Mouse (Mus musculus): ENCODE measurements around the gene Myocd. TPM values are rescaled to one million over a fixed set of nuclear protein-coding genes. Genes with fewer than 3 reads are reported as not detected.

The Myocd gene
- polyA plus RNA-seq, 1 experiment from 2014 or later: 0.11 TPM

- no peaks in the 10 kb centered on the region for H3K36me3 ChIP-seq (ENCODE audit: control insufficient read depth, insufficient read depth, low read length)
- H3K27ac ChIP-seq (replicated peaks; ENCODE audit: low read depth, low read length): no peak overlapping the region
- no peaks in the 10 kb centered on the region for H3K4me1 ChIP-seq (ENCODE audit: control insufficient read depth, insufficient read depth, low read length)
- WGBS: 77% methylated on average over 6 of the region's 6 CpGs
- no peak for DNase-seq
- no peak for ATAC-seq (ENCODE audit: low FRiP score, low TSS enrichment)
- H3K27me3 ChIP-seq (ENCODE audit: control insufficient read depth, insufficient read depth, low read length): no peaks in the 10 kb centered on the region
- no peaks in the 10 kb centered on the region for H3K9me3 ChIP-seq (ENCODE audit: control insufficient read depth, low read length)
- no peak overlapping the region for H3K4me2 ChIP-seq (ENCODE audit: low read length)
- no peak overlapping the region for H3K9ac ChIP-seq (replicated peaks; ENCODE audit: low read length)
- H3K4me3 ChIP-seq (replicated peaks; ENCODE audit: low read depth, low read length): no peak overlapping the region
Observed at GRCm38 (mm10) chr11:65263466-65263865, 6.3 kb downstream of the Myocd start.

DNA sequence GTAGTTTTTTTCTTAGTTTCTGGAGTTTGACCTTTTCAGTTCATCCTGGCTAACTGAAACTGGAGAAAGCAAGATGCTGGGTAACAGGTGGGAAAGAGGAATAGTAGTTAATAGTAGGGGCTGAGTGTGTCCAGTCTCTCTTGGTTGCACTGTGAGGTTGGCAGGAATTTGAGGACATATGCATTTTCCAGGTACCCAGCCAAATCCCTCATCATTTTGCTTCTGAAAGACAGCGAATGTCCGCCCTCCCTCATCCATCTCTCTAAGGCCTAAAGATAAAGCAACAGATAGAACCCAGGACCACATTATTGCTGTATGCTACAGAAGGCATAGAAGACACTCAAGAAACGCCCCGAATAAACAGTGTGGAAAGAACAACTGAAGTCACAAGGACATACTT lies 10.8 kb downstream of the Myocd start:
- no peaks in the 10 kb centered on the region for H3K27me3 ChIP-seq (ENCODE audit: control insufficient read depth, insufficient read depth, low read length)
- H3K4me1 ChIP-seq (ENCODE audit: control insufficient read depth, insufficient read depth, low read length): no peaks in the 10 kb centered on the region
- ATAC-seq (ENCODE audit: low FRiP score, low TSS enrichment) (no peak), DNase-seq (no peak)
- no peaks in the 10 kb centered on the region for H3K36me3 ChIP-seq (ENCODE audit: control insufficient read depth, insufficient read depth, low read length)
- no peak overlapping the region for H3K27ac ChIP-seq (replicated peaks; ENCODE audit: low read depth, low read length)
- no peak overlapping the region for H3K4me3 ChIP-seq (replicated peaks; ENCODE audit: low read depth, low read length)
- no peak overlapping the region for H3K9ac ChIP-seq (replicated peaks; ENCODE audit: low read length)
- H3K4me2 ChIP-seq (ENCODE audit: low read length): no peak overlapping the region
- 94% methylated on average over 4 of the region's 4 CpGs for WGBS
- no peaks in the 10 kb centered on the region for H3K9me3 ChIP-seq (ENCODE audit: control insufficient read depth, low read length)

DNA sequence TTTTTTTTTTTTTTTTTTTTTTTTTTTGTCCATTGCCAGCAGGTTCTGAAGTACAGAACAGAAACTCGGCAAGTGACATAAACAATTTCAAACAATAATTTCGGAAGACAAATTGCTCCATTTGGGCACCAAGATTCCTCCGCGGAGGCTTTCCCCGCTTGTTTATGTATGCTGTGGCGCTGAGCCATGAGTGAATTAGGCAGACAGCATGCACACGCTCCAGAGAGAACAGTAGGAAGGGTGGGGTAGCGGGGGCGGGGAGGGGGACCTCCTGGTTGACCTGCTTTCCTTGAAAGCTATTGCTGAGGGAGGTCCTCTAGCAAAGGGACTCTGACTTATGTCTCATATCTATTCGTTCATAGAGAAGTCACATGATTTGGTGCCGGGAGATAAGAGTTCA lies 13.6 kb downstream of the Myocd start:
- Histone ChIP-seq H3K36me3 (ENCODE audit: control insufficient read depth, insufficient read depth, low read length) (no peaks in the 10 kb centered on the region), H3K9ac (replicated peaks; ENCODE audit: low read length) (no peak overlapping the region), H3K4me3 (replicated peaks; ENCODE audit: low read depth, low read length) (no peak overlapping the region), H3K27ac (replicated peaks; ENCODE audit: low read depth, low read length) (no peak overlapping the region), H3K4me1 (ENCODE audit: control insufficient read depth, insufficient read depth, low read length) (no peaks in the 10 kb centered on the region), H3K27me3 (ENCODE audit: control insufficient read depth, insufficient read depth, low read length) (no peaks in the 10 kb centered on the region), H3K4me2 (ENCODE audit: low read length) (no peak overlapping the region), H3K9me3 (ENCODE audit: control insufficient read depth, low read length) (no peaks in the 10 kb centered on the region)
- ATAC-seq (ENCODE audit: low FRiP score, low TSS enrichment) (no peak), DNase-seq (no peak)
- 85% methylated on average over 11 of the region's 11 CpGs for WGBS

GRCm38 (mm10) chr11:65255564-65255963 lies 14.2 kb downstream of the Myocd start:
- Histone ChIP-seq H3K4me3 (replicated peaks; ENCODE audit: low read depth, low read length) (no peak overlapping the region), H3K9me3 (ENCODE audit: control insufficient read depth, low read length) (no peaks in the 10 kb centered on the region), H3K4me2 (ENCODE audit: low read length) (no peak overlapping the region), H3K36me3 (ENCODE audit: control insufficient read depth, insufficient read depth, low read length) (no peaks in the 10 kb centered on the region), H3K4me1 (ENCODE audit: control insufficient read depth, insufficient read depth, low read length) (no peaks in the 10 kb centered on the region), H3K27me3 (ENCODE audit: control insufficient read depth, insufficient read depth, low read length) (no peaks in the 10 kb centered on the region), H3K9ac (replicated peaks; ENCODE audit: low read length) (no peak overlapping the region), H3K27ac (replicated peaks; ENCODE audit: low read depth, low read length) (no peak overlapping the region)
- DNase-seq (no peak), ATAC-seq (ENCODE audit: low FRiP score, low TSS enrichment) (no peak)
- WGBS: 82% methylated on average over 6 of the region's 6 CpGs

GRCm38 (mm10) chr11:65250366-65250765 lies 19.4 kb downstream of the Myocd start:
- DNase-seq: no peak
- no peak for ATAC-seq (ENCODE audit: low FRiP score, low TSS enrichment)
- H3K4me2 ChIP-seq (ENCODE audit: low read length): no peak overlapping the region
- no peaks in the 10 kb centered on the region for H3K4me1 ChIP-seq (ENCODE audit: control insufficient read depth, insufficient read depth, low read length)
- WGBS: 92% methylated on average over 4 of the region's 4 CpGs
- no peak overlapping the region for H3K27ac ChIP-seq (replicated peaks; ENCODE audit: low read depth, low read length)
- no peaks in the 10 kb centered on the region for H3K36me3 ChIP-seq (ENCODE audit: control insufficient read depth, insufficient read depth, low read length)
- H3K4me3 ChIP-seq (replicated peaks; ENCODE audit: low read depth, low read length): no peak overlapping the region
- no peaks in the 10 kb centered on the region for H3K9me3 ChIP-seq (ENCODE audit: control insufficient read depth, low read length)
- no peaks in the 10 kb centered on the region for H3K27me3 ChIP-seq (ENCODE audit: control insufficient read depth, insufficient read depth, low read length)
- H3K9ac ChIP-seq (replicated peaks; ENCODE audit: low read length): no peak overlapping the region

- WGBS: 82% methylated on average over 8 of the region's 8 CpGs
- DNase-seq: no peak
Observed at GRCm38 (mm10) chr11:65246301-65247054, 23.3 kb downstream of the Myocd start.

GRCm38 (mm10) chr11:65243593-65243992 lies 26.2 kb downstream of the Myocd start:
- H3K4me2 ChIP-seq (ENCODE audit: low read length): no peak overlapping the region
- no peaks in the 10 kb centered on the region for H3K4me1 ChIP-seq (ENCODE audit: control insufficient read depth, insufficient read depth, low read length)
- no peak for DNase-seq
- H3K9ac ChIP-seq (replicated peaks; ENCODE audit: low read length): no peak overlapping the region
- H3K9me3 ChIP-seq (ENCODE audit: control insufficient read depth, low read length): no peaks in the 10 kb centered on the region
- ATAC-seq (ENCODE audit: low FRiP score, low TSS enrichment): no peak
- no peak overlapping the region for H3K27ac ChIP-seq (replicated peaks; ENCODE audit: low read depth, low read length)
- H3K4me3 ChIP-seq (replicated peaks; ENCODE audit: low read depth, low read length): no peak overlapping the region
- H3K27me3 ChIP-seq (ENCODE audit: control insufficient read depth, insufficient read depth, low read length): no peaks in the 10 kb centered on the region
- WGBS: 80% methylated on average over 3 of the region's 3 CpGs
- no peaks in the 10 kb centered on the region for H3K36me3 ChIP-seq (ENCODE audit: control insufficient read depth, insufficient read depth, low read length)

More at GRCm38 (mm10) chr11:65246301-65247054, 23.3 kb downstream of the Myocd start:
- no peaks in the 10 kb centered on the region for H3K27me3 ChIP-seq (ENCODE audit: control insufficient read depth, insufficient read depth, low read length)
- no peaks in the 10 kb centered on the region for H3K36me3 ChIP-seq (ENCODE audit: control insufficient read depth, insufficient read depth, low read length)
- no peak for ATAC-seq (ENCODE audit: low FRiP score, low TSS enrichment)
- H3K9me3 ChIP-seq (ENCODE audit: control insufficient read depth, low read length): no peaks in the 10 kb centered on the region
- H3K4me3 ChIP-seq (replicated peaks; ENCODE audit: low read depth, low read length): no peak overlapping the region
- H3K9ac ChIP-seq (replicated peaks; ENCODE audit: low read length): no peak overlapping the region
- H3K27ac ChIP-seq (replicated peaks; ENCODE audit: low read depth, low read length): no peak overlapping the region
- H3K4me2 ChIP-seq (ENCODE audit: low read length): no peak overlapping the region
- H3K4me1 ChIP-seq (ENCODE audit: control insufficient read depth, insufficient read depth, low read length): no peaks in the 10 kb centered on the region

- no peak overlapping the region for H3K9ac ChIP-seq (replicated peaks; ENCODE audit: low read length)
- no peaks in the 10 kb centered on the region for H3K27me3 ChIP-seq (ENCODE audit: control insufficient read depth, insufficient read depth, low read length)
- H3K4me1 ChIP-seq (ENCODE audit: control insufficient read depth, insufficient read depth, low read length): 0 out of 2 replicates have a peak, but pooled peaks cover 1% of the 10 kb centered on the region
- H3K36me3 ChIP-seq (ENCODE audit: control insufficient read depth, insufficient read depth, low read length): no peaks in the 10 kb centered on the region
- DNase-seq (no peak), ATAC-seq (ENCODE audit: low FRiP score, low TSS enrichment) (no peak)
- H3K4me2 ChIP-seq (ENCODE audit: low read length): no peak overlapping the region
- 59% methylated on average over 7 of the region's 7 CpGs for WGBS
- H3K4me3 ChIP-seq (replicated peaks; ENCODE audit: low read depth, low read length): no peak overlapping the region
- H3K9me3 ChIP-seq (ENCODE audit: control insufficient read depth, low read length): no peaks in the 10 kb centered on the region
- no peak overlapping the region for H3K27ac ChIP-seq (replicated peaks; ENCODE audit: low read depth, low read length)
Observed at GRCm38 (mm10) chr11:65240521-65240920, 29.3 kb downstream of the Myocd start.

- Histone ChIP-seq H3K4me2 (ENCODE audit: low read length) (no peak overlapping the region), H3K36me3 (ENCODE audit: control insufficient read depth, insufficient read depth, low read length) (no peaks in the 10 kb centered on the region), H3K9ac (replicated peaks; ENCODE audit: low read length) (no peak overlapping the region), H3K9me3 (ENCODE audit: control insufficient read depth, low read length) (no peaks in the 10 kb centered on the region), H3K27ac (replicated peaks; ENCODE audit: low read depth, low read length) (no peak overlapping the region), H3K27me3 (ENCODE audit: control insufficient read depth, insufficient read depth, low read length) (no peaks in the 10 kb centered on the region), H3K4me3 (replicated peaks; ENCODE audit: low read depth, low read length) (no peak overlapping the region), H3K4me1 (ENCODE audit: control insufficient read depth, insufficient read depth, low read length) (0 out of 2 replicates have a peak, but pooled peaks cover 4% of the 10 kb centered on the region)
- no peak for ATAC-seq (ENCODE audit: low FRiP score, low TSS enrichment)
- DNase-seq: no peak
- 74% methylated on average over 3 of the region's 3 CpGs for WGBS
Observed at GRCm38 (mm10) chr11:65237896-65238295, 31.9 kb downstream of the Myocd start.

Data from midbrain, embryonic 14.5 days (tissue).